Mouse (Mus musculus) lung, postnatal 0 days (tissue): ENCODE data around the gene Map4k5.

Source experiments
- CTCF ChIP-seq: IDR thresholded peaks from 2 replicates; pipeline ENCODE4 v1.5.1; 2016; ENCODE audit warnings: antibody characterized with exemption, mild to moderate bottlenecking
- EP300 ChIP-seq: IDR thresholded peaks from 2 replicates; pipeline ENCODE4 v1.6.1; 2016; ENCODE audit warnings: antibody characterized with exemption, mild to moderate bottlenecking, control low read depth

DNA sequence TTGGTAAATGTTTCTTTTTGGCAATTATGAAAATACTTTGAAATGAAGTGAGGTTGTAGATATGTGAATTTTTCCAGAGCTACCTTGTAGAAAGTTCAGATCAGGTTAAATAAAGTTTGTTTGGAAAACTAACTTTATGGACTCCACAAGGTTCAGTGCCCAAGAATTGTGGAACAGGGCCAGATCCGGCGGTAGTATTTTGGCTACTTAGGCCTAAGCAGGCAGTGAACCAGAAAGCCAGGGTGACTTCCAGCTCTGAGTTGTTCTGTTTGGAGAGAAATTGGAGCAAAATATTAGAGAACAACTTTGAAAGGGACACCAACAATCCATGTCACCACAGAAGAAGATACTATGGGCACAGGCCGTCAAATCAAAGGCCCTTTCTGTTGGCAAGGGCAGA lies 96.7 kb downstream of the Map4k5 start:
- TF ChIP-seq CTCF (no peak), EP300 (no peak)
